16 mouse cellular contexts compared by ENCODE assay signal in the genomic region with DNA sequence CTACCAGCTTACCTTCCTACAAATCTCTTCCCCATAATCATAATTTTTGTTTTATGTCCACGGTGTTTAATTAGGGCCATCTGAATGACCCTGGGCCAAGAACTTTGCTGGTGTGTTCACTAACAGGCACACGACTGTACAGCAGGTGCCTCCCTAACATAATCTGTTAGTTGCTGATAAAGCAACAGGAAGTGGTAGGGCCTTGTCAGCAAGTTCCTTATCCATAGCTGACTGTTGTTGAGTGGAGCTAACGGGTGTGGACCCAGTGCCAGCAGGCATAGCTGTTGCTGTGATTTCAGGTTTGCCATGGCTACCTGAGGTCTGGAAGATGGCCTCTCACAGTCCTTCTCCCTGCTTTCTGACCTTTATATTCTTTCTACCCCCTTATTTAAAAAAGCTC. TPM values are rescaled to one million over a fixed set of nuclear protein-coding genes. Genes with fewer than 3 reads are reported as not detected.
DNase-seq lines count a peak whose midpoint lies in the region; ATAC-seq and TF ChIP-seq lines count a peak whose summit lies in the region.
"Had no signal": no experiment of that assay in that cellular context is flagged by ENCODE, and none has a peak within 500 bp of the region (broad histone marks: within the 10 kb centered on the region; RNA-seq: fewer than 3 reads in every experiment).

No protein-coding gene starts in this region.

- no peak overlapping the region for H3K4me2 ChIP-seq in intestine, embryonic 15.5 days (replicated peaks)
- H3K4me2 ChIP-seq in lung, postnatal 0 days (replicated peaks; ENCODE audit: low read depth, low read length), result no peak overlapping the region
- no peak overlapping the region for H3K4me2 ChIP-seq in midbrain, embryonic 14.5 days (ENCODE audit: low read length)
- no peak overlapping the region for H3K4me2 ChIP-seq in midbrain, embryonic 16.5 days (ENCODE audit: low read length)
- H3K4me2 ChIP-seq: heart, embryonic 11.5 days; hindbrain, embryonic 15.5 days had no signal

- TF ChIP-seq CTCF in G1E (IDR thresholded peaks at IDR 0.05; ENCODE audit: low read depth, low read length), result no peak
- TF ChIP-seq CTCF in lung, postnatal 0 days (IDR thresholded peaks at IDR 0.05), result no peak
- TF ChIP-seq CTCF in gastrocnemius, adult 2 months (IDR thresholded peaks at IDR 0.05), result no peak

- DNase-seq in A20 (ENCODE audit: low read depth, low spot score) (peak; percentile 4), G1E (ENCODE audit: low spot score) (no peak)
- no peak for DNase-seq in lung, postnatal 0 days (ENCODE audit: low spot score)
- no peak for DNase-seq in gastrocnemius, adult 2 months
- DNase-seq in midbrain, embryonic 14.5 days, result no peak
- DNase-seq: cerebellum, adult 11-12 months; embryo, embryonic 11 days; lung, postnatal 10 days; right cerebral cortex, postnatal 4 days had no signal

- no peaks in the 10 kb centered on the region; the same call in 1 of the 2 replicates for H3K4me1 ChIP-seq in G1E (ENCODE audit: insufficient read depth, low read depth, low read length)
- no peaks in the 10 kb centered on the region for H3K4me1 ChIP-seq in intestine, embryonic 15.5 days (replicated peaks)
- no peaks in the 10 kb centered on the region for H3K4me1 ChIP-seq in lung, postnatal 0 days (ENCODE audit: insufficient read depth, low read depth, low read length)
- no peaks in the 10 kb centered on the region for H3K4me1 ChIP-seq in midbrain, embryonic 14.5 days (ENCODE audit: control insufficient read depth, insufficient read depth, low read length)
- H3K4me1 ChIP-seq in midbrain, embryonic 16.5 days (ENCODE audit: control insufficient read depth, insufficient read depth, low read length), result no peaks in the 10 kb centered on the region
- H3K4me1 ChIP-seq: hindbrain, embryonic 15.5 days; limb, embryonic 10.5 days had no signal

- no peak for TF ChIP-seq EP300 in lung, postnatal 0 days (IDR thresholded peaks at IDR 0.05)

- H3K9ac ChIP-seq in intestine, embryonic 15.5 days, result no peak overlapping the region
- H3K9ac ChIP-seq in lung, postnatal 0 days (replicated peaks; ENCODE audit: low read depth), result no peak overlapping the region
- no peak overlapping the region for H3K9ac ChIP-seq in midbrain, embryonic 14.5 days (replicated peaks; ENCODE audit: low read length)
- no peak overlapping the region for H3K9ac ChIP-seq in midbrain, embryonic 16.5 days (ENCODE audit: low read depth, low read length)
- H3K9ac ChIP-seq: hindbrain, embryonic 15.5 days had no signal

- H3K27ac ChIP-seq in intestine, embryonic 15.5 days, result no peak overlapping the region
- peak overlapping the region; percentile 50 for H3K27ac ChIP-seq in macrophage
- no peak overlapping the region for H3K27ac ChIP-seq in lung, postnatal 0 days (ENCODE audit: low read length)
- no peak overlapping the region for H3K27ac ChIP-seq in gastrocnemius, adult 2 months
- H3K27ac ChIP-seq in midbrain, embryonic 14.5 days (replicated peaks; ENCODE audit: low read depth, low read length), result no peak overlapping the region
- no peak overlapping the region for H3K27ac ChIP-seq in midbrain, embryonic 16.5 days (ENCODE audit: low read length)
- H3K27ac ChIP-seq: hindbrain, embryonic 15.5 days; kidney, postnatal 0 days; limb, embryonic 10.5 days had no signal

- 65% methylated on average over 3 of the region's 3 CpGs for WGBS in intestine, embryonic 15.5 days
- WGBS in macrophage (ENCODE audit: missing documents), result 5% methylated on average over 3 of the region's 3 CpGs
- WGBS in lung, postnatal 0 days, result 52% methylated on average over 3 of the region's 3 CpGs
- 92% methylated on average over 3 of the region's 3 CpGs for WGBS in midbrain, embryonic 14.5 days
- 94% methylated on average over 3 of the region's 3 CpGs for WGBS in midbrain, embryonic 16.5 days

- H3K4me3 ChIP-seq in G1E (ENCODE audit: low read depth, low read length) (no peak overlapping the region), macrophage (ENCODE audit: inconsistent target) (no peak overlapping the region)
- H3K4me3 ChIP-seq in intestine, embryonic 15.5 days (replicated peaks), result no peak overlapping the region
- no peak overlapping the region for H3K4me3 ChIP-seq in lung, postnatal 0 days (ENCODE audit: low read depth, low read length)
- H3K4me3 ChIP-seq in gastrocnemius, adult 2 months, result no peak overlapping the region
- no peak overlapping the region for H3K4me3 ChIP-seq in midbrain, embryonic 14.5 days (replicated peaks; ENCODE audit: low read depth, low read length)
- no peak overlapping the region for H3K4me3 ChIP-seq in midbrain, embryonic 16.5 days (ENCODE audit: low read depth, low read length)
- H3K4me3 ChIP-seq: hindbrain, embryonic 15.5 days; limb, embryonic 10.5 days had no signal

- H3K79me2 ChIP-seq in macrophage (ENCODE audit: inconsistent target), result no peaks in the 10 kb centered on the region

- H3K9me3 ChIP-seq in G1E (replicated peaks), result no peaks in the 10 kb centered on the region
- H3K9me3 ChIP-seq in intestine, embryonic 15.5 days, result no peaks in the 10 kb centered on the region
- no peaks in the 10 kb centered on the region for H3K9me3 ChIP-seq in lung, postnatal 0 days (ENCODE audit: low read length)
- H3K9me3 ChIP-seq in midbrain, embryonic 14.5 days (ENCODE audit: control insufficient read depth, low read length), result no peaks in the 10 kb centered on the region
- H3K9me3 ChIP-seq in midbrain, embryonic 16.5 days (replicated peaks; ENCODE audit: control insufficient read depth, low read length, poor library complexity, severe bottlenecking), result no peaks in the 10 kb centered on the region
- H3K9me3 ChIP-seq: hindbrain, embryonic 15.5 days; limb, embryonic 10.5 days had no signal

- intact Hi-C loops in gastrocnemius, adult 2 months (cut with DNase I), result no loop called here

- peak; percentile 84 for ATAC-seq in G1E (ENCODE audit: extremely low read depth, insufficient number of reproducible peaks, low FRiP score, poor library complexity, severe bottlenecking)
- ATAC-seq in intestine, embryonic 15.5 days, result peak; percentile 56; the same call in 1 of the 2 replicates
- no peak for ATAC-seq in lung, postnatal 0 days
- no peak for ATAC-seq in midbrain, embryonic 14.5 days (ENCODE audit: low FRiP score, low TSS enrichment)
- ATAC-seq in midbrain, embryonic 16.5 days, result no peak

- no peaks in the 10 kb centered on the region for H3K36me3 ChIP-seq in G1E (replicated peaks)
- H3K36me3 ChIP-seq in intestine, embryonic 15.5 days, result no peaks in the 10 kb centered on the region
- no peaks in the 10 kb centered on the region for H3K36me3 ChIP-seq in macrophage (ENCODE audit: inconsistent target)
- no peaks in the 10 kb centered on the region for H3K36me3 ChIP-seq in lung, postnatal 0 days (ENCODE audit: insufficient read depth, low read length)
- H3K36me3 ChIP-seq in midbrain, embryonic 14.5 days (ENCODE audit: control insufficient read depth, insufficient read depth, low read length), result no peaks in the 10 kb centered on the region
- H3K36me3 ChIP-seq in midbrain, embryonic 16.5 days (ENCODE audit: control insufficient read depth, insufficient read depth, low read length), result no peaks in the 10 kb centered on the region
- H3K36me3 ChIP-seq: hindbrain, embryonic 15.5 days; limb, embryonic 10.5 days had no signal

- no peaks in the 10 kb centered on the region for H3K27me3 ChIP-seq in G1E (ENCODE audit: insufficient read depth, low read length)
- no peaks in the 10 kb centered on the region for H3K27me3 ChIP-seq in intestine, embryonic 15.5 days (replicated peaks)
- H3K27me3 ChIP-seq in lung, postnatal 0 days (replicated peaks; ENCODE audit: insufficient read depth, low read length), result no peaks in the 10 kb centered on the region
- no peaks in the 10 kb centered on the region for H3K27me3 ChIP-seq in midbrain, embryonic 14.5 days (ENCODE audit: control insufficient read depth, insufficient read depth, low read length)
- H3K27me3 ChIP-seq in midbrain, embryonic 16.5 days (ENCODE audit: control insufficient read depth, insufficient read depth, low read depth, low read length), result no peaks in the 10 kb centered on the region
- H3K27me3 ChIP-seq: hindbrain, embryonic 15.5 days had no signal

RNA-seq across cellular contexts. Expression of gene Nmd3, which starts 47.6 kb away (rescaled TPM):
- total RNA-seq in G1E (2014; fragmentation: Nextera tagmentation) (187 and 229 TPM in 2 replicates), G1E (2017) (97.0 and 97.8 TPM in 2 replicates)
- polyA plus RNA-seq in G1E (2012) (104 and 138 TPM in 2 replicates), macrophage (2018) (33.1 to 54.8 TPM (median 37.2 TPM) in 3 replicates)
- polyA plus RNA-seq in intestine, embryonic 15.5 days (2015; fragmentation: Nextera tagmentation; extraction: Ambion mirVana), result 139 and 146 TPM in 2 replicates
- total RNA-seq in macrophage (2018; cell fraction: chromatin; rRNA removed), result 10 to 100 TPM; 28.9 to 87.9 (median 62.4) TPM
- 10 to 100 TPM; 29.9 to 53.8 (median 40.1) TPM for total RNA-seq in macrophage (2018; cell fraction: cytosol; rRNA removed)
- total RNA-seq in macrophage (2018; cell fraction: nucleus; rRNA removed), result 10 to 100 TPM; 22.1 to 58.4 (median 41.4) TPM
- 69.4 and 70.9 TPM in 2 replicates for polyA plus RNA-seq in lung, postnatal 0 days (2015; fragmentation: Nextera tagmentation; extraction: Ambion mirVana)
- 10 to 100 TPM; 31.9 to 33.8 TPM for total RNA-seq in gastrocnemius, adult 2 months (2021)
- polyA plus RNA-seq in midbrain, embryonic 14.5 days (2014; fragmentation: Nextera tagmentation; extraction: Ambion mirVana), result 99.6 and 107 TPM in 2 replicates
- polyA plus RNA-seq in midbrain, embryonic 16.5 days (2015; fragmentation: Nextera tagmentation; extraction: Ambion mirVana), result 89.7 and 106 TPM in 2 replicates

Comparison
In these comparisons a context has a peak if more than half of its experiments do, and no peak if none do; other contexts are left out.
1. ATAC-seq: peak in G1E (single experiment) and intestine, embryonic 15.5 days (single experiment); none in lung, postnatal 0 days (single experiment), midbrain, embryonic 14.5 days (single experiment) and midbrain, embryonic 16.5 days (single experiment).